Mouse (Mus musculus) gastrocnemius, adult 18-20 months (tissue): ENCODE measurements around the gene H3f3a. TPM values are rescaled to one million over a fixed set of nuclear protein-coding genes. Genes with fewer than 3 reads are reported as not detected.
A peak's percentile ranks its signal among the peaks of the same experiment; 100 is the strongest.

Source experiments
- DNase-seq: peaks from one replicate; pipeline ENCODE4 v3.0.0; 2021; ENCODE audit warnings: low spot score
- total RNA-seq, 2 experiments: library from RNA; stranded (reverse); gene quantifications; 2 replicates each; pipeline ENCODE4 v1.2.3; 2021

Gene H3f3a
- total RNA-seq, 2 experiments from 2014 or later = 285 to 302 TPM

- no peak for DNase-seq
These were observed 11.0 kb upstream of the H3f3a start for GRCm38 (mm10) chr1:180824721-180825120.

DNA sequence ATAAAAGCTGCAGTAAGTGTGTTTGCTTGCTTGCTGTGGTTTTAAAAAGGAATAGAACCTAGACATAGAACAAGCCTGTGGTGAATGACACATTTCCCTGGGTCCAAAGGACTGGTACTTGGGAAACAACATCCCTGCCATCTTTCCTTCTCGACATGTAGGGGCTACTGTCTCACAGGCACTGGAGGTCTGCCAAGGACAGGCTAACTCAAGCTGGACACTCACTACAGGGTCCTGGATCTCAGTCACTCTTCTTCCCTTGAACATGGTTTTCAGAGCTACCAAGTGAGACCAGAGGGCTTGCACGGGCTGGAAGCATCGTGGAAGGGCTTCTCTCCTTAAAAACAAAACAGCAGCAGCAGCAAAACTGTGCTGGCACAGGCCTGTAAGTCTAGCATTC lies 10.0 kb upstream of the H3f3a start:
- no peak for DNase-seq

DNA sequence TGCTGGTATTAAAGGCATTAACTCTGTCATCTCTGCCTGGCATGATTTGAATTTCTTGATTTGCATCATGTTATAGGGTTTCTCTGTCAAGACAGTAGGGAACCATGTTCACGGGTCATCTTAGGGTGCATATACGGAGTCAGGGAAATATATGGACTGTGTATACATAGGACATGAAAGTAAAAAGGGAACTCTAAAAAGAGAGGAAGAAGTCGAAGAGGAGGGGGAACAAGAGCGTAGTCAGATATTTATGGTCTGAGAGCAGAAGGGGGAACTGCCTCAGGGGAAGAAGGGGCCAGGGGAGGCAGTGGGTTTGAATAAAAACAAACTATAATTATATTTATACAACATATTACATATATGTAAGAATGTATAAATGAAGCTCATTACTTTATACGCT lies 8.5 kb upstream of the H3f3a start:
- no peak for DNase-seq

GRCm38 (mm10) chr1:180821101-180821500 lies 7.4 kb upstream of the H3f3a start:
- no peak for DNase-seq

- DNase-seq = no peak
These were observed 4.3 kb upstream of the H3f3a start for GRCm38 (mm10) chr1:180818000-180818399.

DNA sequence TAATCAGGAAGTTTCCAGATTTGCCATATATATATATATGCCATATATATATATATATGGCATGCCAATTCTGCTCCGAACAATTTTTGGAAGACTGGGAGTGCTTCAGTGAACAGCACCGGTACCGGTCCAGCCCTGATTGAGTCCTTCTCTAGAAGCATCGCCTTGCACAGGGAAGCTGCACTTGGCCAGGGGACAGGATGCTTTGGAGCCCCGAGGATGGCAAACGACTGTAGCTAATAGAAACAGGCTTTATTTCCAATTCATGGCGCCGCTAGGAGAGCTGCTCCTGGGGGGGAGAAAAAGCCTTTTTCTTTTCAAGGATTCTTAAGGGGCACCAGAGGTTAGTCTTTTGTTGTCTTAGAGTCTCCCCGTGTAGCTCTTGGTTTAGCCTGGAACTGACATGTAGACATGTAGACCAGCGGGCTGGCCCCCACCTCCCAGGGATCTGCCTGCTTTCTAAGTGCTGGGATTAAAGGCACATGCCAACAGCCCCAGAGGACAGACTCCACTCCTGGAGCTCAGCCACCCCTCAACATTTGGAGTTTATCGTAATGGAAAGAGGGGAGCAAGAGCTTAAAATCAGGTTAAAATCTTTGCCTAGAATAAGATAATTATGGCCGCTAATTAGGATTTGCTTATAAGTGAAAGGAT lies 1.8 kb upstream of the H3f3a start:
- DNase-seq = no peak

DNA sequence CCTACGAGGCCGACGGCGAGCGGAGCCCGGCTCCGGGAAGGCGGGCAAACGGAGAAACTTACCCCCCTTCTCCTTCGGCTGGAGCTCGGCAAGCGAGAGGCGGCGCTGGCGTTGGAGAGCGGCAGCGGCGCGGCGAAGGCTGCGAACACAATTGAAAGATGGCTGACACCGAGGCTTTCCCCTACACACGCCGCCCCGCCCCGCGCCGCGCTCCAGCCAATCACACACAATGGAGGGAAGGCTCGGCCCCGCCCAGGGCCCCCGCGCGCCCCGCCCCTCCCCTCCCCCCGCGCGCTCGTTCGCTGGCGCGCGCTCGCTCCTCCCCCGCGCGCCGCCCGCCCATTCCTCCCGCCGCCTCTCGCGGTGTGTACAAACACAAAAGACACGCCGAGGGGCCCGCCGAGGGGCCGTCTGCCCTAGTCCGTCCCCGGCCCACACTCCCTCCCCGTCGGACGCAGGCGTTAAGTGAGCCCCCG lies 296 bp downstream of the H3f3a start:
- DNase-seq = peak; percentile 95

- DNase-seq = peak; percentile 37
These were observed 1.0 kb downstream of the H3f3a start for GRCm38 (mm10) chr1:180812463-180813408.

- DNase-seq = peak; percentile 34
These were observed 1.9 kb downstream of the H3f3a start for GRCm38 (mm10) chr1:180811596-180812462.

DNA sequence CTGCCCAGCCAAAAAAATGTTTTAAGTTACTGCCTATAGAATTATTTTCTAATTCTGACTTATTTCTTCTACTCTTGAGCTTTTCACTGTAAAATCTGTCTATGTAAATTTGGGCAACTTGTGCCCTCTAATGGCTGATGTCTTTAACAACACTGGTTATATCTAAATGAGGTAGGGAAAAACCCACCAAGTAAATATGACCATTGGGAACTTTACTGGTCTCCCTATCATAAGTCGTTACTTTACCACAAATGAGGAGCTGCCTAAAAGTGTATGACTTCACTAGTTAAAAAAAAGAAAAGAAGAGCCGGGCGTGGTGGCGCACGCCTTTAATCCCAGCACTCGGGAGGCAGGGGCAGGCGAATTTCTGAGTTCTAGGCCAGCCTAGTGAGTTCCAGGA lies 2.8 kb downstream of the H3f3a start:
- DNase-seq = no peak

DNA sequence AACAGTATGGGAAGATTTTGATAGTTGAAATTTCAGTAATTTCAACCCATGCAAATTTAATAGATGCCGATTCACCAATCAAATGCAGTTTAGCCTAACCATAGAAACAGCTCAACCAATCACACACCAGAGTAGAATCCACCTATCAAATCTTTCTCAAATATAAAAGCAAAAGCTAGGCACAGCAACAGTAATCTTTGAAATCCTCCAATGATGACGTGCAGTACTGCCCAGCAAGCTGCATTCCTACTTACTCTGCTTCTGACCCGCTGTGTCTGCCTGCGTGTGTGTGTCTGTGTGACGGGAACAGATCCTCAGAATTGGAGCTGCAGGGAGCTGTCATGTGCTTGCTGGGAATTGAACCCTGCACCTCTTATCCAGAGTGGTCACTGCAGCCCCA lies 4.9 kb downstream of the H3f3a start:
- DNase-seq = no peak

GRCm38 (mm10) chr1:180803881-180804280 lies 9.9 kb downstream of the H3f3a start:
- DNase-seq = no peak

GRCm38 (mm10) chr1:180801466-180801994 lies 12.2 kb downstream of the H3f3a start:
- DNase-seq = no peak

- no peak for DNase-seq
These were observed 12.9 kb downstream of the H3f3a start for GRCm38 (mm10) chr1:180800814-180801213.

DNA sequence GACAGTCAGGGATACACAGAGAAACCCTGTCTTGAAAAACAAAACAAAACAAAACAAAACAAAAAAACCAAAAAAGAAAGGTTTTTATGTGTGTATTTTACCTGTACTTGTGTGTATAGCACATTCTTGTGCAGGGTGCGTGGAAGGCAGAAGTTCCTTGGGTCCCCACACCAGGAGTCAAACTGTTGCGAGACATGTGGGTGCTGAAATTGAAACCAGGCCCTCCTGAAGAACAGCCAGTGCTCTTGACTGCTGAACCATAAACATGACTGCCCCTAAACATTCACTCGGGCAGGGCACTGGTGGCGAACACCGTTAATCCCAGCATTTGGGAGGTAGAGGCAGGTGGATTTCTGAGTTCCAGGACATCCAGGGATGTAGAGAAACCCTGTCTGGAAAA lies 13.7 kb downstream of the H3f3a start:
- DNase-seq = no peak

- no peak for DNase-seq
These were observed 14.5 kb downstream of the H3f3a start for GRCm38 (mm10) chr1:180799253-180799652.

GRCm38 (mm10) chr1:180798660-180799059 lies 15.1 kb downstream of the H3f3a start:
- DNase-seq = no peak

DNA sequence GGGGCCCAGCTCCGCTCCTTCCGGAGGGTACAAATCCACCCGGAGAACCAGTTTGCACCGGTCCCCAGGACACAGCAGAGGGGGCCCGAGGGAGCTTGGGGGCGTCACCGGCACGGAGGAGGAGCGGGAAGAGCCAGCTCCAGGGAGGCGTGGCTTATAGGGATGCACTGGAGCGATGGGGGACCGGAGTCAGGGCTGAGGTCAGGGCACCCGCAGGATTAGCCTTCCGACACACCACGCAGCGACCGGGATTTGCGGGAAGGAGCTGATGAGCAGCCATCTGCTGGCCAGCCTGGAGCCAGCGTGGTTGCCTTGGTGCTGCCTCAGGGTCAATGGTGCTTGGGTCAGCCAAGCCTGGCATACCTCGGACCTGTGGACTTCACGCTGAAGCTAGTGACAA lies 19.6 kb downstream of the H3f3a start:
- DNase-seq = no peak

DNA sequence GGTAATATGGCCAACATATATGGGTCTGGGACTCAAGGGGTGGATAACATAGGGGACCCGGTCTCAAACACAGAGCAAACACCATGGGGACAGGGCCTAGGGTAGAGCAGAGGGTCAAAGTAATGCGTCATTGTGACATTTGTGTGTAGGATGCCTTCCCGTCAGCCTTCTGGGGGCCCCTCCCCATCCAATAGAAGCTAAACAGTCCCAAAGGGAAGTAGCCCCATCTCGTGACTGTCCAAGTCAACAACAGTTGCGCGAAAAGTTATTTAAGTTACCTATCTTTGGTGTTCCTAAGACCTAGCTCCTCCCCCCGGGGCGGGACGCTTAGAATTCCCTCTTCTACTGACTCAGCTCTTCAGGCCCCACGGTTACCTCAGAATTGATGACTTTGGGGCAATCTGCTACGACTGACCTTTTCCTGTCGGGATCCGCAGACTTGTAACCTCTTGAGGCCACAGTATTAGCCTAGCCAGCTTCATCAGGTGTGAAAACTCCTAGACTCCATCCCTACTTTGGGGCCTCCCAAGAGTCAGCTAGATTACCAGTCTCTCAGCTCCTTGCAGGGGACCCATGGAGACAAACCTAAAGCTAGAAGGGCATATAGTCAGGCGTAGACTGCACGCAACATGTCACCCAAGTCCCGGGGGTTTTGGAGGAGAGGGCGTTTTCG lies 20.2 kb downstream of the H3f3a start:
- DNase-seq = no peak

DNA sequence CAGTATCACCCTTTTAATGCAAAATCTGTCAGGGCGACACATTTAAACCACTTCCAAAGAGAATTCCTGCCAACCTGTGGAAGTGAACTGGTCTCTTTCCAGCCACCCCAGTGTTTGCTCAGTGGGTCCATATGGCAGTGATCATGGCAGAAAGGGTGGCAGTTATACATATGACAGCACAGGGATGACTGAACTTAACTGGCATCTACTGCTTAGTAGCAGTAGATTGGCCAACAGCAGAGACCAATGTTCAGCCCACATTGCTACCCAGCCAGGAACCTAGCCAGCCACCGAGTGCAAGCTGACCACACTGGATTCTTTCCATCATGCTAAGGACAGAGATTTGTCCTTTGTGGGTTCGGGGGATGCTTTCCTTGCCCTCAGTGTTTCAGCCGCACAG lies 20.9 kb downstream of the H3f3a start:
- no peak for DNase-seq
